Mouse (Mus musculus): Measurements from ENCODE around the gene Ltf.

Ltf gene

DNA sequence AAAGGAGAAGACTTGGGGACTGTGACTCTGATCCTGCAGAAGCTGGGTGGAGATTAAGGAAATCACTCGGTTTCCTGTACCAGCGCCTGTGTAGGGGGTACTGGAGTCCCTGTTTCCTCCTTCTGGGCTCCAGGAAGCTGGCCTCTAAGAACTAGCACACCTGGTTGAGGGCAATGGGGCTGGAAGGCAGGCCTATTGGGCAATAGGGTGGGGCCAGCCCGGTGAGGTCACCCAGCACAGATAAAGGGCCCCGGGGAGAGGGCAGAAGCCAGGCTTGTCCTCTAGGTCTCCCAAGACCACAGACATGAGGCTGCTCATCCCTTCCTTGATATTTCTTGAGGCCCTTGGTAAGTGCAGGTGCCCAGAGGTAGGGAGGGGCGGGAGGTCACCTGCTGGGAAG, at the start of gene Ltf:
Gene Ltf (plus strand): TSS at position 250 of the 400 bp plus-strand sequence.
- WGBS: 91% methylated on average over 5 of the region's 5 CpGs

DNA sequence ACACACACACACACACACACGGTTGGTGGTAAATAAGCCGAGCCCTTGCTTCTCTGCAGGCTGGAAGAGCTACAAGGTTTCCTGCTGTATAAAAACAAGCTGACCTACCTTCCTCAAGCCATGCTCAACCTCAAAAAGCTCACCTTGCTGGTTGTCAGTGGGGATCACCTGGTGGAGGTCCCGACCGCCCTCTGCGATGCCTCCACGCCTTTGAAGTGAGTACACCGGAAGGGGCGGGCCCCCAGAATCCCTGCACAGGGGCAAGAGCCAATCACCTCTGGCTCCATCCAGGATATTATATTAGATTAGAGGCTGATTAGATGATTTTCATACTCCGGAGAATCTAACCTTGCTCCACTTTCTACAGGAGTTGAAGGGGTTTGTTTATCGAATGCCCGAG, 39.7 kb upstream of the Ltf start:
- 95% methylated on average over 11 of the region's 11 CpGs for WGBS

DNA sequence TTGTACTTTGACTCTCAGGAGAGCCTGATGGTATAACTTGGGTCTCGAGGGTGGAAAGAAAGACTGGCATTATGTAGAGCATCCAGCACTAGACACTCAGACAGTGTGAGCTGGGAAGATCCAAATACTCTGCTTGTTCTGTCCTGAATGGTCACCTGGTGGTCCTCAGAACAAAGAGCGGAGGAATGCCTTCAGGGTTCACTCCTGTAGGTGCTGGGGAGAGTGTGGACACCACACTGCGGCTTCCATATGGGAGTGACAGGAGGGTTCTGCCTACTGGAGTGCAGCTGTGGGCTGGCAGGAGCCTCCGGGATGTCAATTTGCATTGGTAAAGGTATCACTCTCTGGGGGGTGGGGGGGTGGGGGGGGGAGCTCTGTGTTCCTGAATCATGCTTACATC, 36.7 kb upstream of the Ltf start:
- WGBS: 56% methylated on average over 4 of the region's 4 CpGs

DNA sequence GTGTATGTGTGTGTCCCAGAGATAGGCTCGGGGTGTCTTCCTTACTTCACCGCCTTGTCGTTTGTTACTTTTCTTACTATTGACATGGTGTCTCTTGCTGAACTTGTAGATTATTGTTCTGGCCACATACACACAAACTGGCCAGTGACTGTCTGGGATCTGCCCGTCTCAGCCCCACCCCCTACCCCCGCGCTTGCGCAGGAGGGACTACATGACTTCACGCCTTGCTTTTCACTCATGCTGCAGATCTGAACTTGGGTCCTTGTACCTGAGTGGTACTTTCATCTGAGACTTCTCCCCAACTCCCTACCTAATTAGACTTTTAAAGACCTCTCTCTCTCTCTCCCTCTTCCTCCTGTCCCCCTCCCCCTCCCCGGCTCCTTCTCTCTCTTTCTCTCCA, 35.0 kb upstream of the Ltf start:
- 95% methylated on average over 9 of the region's 9 CpGs for WGBS

DNA sequence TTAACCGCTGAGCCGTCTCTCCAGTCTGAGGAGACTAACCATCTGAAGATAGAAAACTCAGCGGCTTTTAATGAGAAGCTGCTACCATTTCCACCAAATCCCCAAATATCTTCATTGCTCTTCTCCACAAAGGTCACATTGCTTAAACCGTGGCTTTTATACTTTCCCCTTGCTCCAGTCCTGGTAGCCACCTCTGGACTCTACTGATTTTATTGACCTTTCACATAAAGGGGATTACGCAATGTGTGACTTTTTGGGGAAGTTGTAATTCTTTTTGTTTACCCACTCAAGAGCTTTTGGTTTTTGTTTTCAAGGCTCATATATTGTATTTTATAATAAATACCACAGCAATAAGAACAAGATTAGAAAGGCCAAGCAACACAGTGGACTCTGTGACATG, 33.5 kb upstream of the Ltf start:
- WGBS: 96% methylated on average over 5 of the region's 5 CpGs

DNA sequence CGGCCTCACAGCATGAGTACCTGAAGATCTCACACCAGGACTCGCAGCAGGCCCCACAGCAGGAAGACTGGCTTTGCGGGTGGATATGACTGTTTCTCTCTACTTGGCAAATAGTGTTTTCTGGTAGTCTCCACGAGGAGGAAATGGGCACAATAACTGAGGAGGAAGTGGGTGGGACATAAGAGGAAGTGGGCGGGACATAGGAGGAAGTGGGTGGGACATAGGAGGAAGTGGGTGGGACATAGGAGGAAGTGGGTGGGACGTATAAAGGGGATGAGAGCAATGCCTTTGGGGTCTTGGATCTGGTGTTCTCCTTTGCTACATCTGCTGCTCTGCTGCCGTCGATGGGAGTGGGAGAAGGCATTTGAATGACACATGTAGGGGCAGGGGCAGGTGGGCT, 33.1 kb upstream of the Ltf start:
- WGBS: 88% methylated on average over 8 of the region's 8 CpGs

DNA sequence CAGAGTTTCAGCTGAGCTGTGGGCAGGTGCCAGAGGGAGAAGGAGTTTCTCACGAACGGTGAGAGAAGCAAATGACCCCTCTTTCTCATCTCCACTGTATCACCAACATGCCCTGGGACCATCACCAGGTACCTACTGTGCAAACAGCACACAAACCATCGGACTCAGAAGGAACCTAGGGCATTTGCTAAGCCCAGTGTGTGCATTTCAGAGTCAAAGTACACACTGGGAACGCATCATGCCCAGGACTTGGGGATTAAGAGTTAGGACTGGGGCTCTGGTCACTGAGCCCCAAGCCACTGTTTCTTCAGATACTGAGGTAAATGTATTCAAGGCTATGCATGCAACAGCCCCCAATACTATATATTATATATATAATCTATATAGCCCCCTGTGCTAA, 31.7 kb upstream of the Ltf start:
- WGBS: 88% methylated on average over 4 of the region's 4 CpGs

DNA sequence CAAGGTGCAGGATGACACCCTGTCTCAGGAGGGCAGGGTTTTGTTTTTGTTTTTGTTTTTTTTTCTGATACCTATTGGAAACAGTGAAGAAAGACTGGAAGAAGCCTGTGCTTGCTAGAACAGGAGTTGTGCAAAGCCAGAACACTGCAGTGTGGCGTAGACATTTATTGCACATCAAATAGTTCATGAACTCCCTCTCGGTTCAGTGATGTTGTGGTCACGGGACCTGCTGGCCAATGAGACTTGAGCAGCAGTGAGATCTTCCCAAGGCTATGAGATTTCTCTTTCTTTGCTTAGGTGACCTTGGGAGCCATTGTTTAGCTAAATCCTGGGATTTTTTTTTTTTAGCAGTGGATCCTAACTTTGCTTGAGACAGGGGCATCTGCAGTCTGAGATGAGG, 31.0 kb upstream of the Ltf start:
- WGBS: 89% methylated on average over 3 of the region's 3 CpGs

DNA sequence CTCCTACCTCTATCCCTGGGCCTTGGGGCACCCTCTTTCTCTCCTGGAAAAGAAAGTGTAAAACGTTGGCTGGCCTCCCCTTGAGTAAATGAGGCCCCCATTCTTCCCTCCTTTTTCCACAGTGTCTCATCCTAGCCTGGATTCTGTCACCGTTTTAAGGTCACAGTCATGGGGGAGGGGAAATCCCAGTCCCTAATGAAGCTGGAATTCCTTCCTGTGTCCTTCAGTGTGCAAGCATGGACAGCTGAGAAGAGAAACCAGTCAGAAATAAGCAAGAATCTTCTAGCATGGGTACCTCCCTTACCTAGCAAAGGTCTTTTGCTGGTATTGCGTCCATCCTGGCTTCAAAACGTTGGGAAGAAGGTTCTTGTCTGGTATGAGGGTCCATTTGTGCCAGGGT, 29.9 kb upstream of the Ltf start:
- WGBS: 61% methylated on average over 4 of the region's 4 CpGs

DNA sequence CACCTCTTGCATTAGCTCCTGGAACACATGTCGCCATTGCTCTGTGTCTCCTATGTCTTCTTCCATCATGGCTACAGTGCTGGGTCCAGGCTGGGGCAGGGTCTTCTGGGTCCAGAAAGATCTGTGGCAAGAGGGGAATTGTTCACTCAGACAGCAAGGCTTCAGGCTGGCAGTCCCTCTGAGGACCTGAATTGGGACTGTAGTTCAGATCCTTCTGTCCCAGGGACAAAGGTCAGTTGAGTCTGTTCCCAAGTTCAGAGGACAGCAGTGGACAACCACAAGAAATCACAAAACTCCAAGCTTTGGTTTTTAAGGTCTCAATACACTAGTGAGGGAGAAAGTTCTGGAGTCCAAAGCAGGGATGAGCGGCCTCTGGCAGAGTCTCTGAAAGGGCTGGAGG, 29.5 kb upstream of the Ltf start:
- 95% methylated on average over 2 of the region's 2 CpGs for WGBS

DNA sequence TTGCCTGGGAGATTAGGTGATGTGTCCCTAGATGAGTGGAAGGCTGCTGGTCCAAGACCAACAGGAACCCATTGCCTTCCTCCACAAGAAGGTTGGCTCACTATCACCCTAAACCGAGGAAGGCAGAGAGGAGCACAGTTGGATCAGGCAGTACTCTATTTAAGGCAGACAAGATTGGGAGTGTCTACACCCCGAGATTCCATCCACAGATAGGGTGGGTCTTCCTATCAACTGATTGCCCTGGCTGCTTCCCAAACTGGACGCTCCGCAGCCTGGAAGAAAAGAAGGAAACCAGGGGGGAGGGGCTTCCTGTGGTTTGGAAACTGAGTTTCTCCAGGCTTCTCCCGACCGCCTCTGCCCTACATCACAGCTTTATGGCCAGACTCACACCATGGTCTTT, 28.9 kb upstream of the Ltf start, which contains the start of gene Rtp3:
Gene Rtp3 (minus strand): TSS at position 380 of the 400 bp plus-strand sequence.
- WGBS: 66% methylated on average over 6 of the region's 6 CpGs

DNA sequence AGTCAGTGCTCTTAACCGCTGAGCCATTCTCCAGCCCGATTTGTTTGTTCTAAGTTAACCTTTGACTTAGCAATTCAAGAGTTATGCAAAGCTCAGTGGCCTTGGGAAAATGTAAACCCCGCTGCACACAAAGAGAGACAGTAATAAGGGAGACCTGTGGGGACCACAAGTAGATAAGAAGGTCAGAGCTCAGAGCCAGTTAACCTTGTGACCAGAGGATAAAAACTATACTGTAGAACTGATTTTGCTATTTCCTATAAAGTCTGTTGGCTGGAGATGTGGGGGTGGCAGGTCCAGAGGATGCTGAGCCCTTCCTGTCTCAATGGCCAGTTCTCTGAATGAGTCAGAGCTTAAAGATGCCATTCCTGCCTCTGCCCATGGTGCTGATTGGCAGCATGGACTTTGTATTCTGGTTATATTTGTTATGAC, 25.8 kb upstream of the Ltf start:
- WGBS: 52% methylated on average over 3 of the region's 3 CpGs

DNA sequence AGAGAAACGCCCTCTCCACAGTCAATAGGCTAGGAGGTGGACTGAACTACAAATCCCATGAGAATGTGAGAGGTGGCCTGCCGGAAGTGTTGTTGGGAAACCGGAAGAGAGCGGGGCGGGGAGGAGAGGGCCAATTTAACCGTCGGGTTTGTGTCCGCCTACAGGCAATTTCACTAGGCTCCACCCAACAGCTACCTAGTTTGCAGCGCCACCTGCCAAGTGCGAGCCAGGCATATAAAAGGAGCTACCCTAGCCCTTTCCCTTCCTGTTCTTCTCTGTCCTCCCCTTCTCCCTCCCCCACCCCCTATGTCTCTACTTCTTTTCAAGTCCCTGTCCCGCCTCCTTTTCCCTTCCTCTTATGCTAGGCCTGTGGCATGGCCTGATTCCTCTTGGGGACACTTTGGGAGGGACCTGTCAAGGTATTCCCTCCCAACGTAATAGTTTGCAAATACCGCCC, 24.3 kb upstream of the Ltf start:
- 14% methylated on average over 13 of the region's 13 CpGs for WGBS

DNA sequence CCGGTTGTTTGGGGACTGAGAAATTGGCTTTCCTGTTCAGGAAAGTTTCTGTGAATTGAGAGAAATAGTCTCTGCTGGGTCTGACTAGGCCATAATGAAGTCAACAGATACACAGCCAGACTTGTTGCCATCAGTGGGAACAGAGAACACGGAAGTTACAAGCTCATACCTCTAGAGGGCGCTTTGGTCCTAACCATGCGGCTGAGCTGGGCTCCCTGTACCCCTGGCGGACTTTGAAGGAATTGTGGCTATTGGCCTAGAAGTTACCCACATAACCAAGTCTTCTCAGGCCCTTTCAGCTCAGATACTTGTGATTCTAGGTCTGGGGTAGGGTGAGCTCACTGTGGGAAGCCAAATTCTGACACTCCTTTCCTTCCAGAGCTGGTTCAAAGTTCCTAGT, 21.8 kb upstream of the Ltf start:
- WGBS: 11% methylated on average over 5 of the region's 5 CpGs

DNA sequence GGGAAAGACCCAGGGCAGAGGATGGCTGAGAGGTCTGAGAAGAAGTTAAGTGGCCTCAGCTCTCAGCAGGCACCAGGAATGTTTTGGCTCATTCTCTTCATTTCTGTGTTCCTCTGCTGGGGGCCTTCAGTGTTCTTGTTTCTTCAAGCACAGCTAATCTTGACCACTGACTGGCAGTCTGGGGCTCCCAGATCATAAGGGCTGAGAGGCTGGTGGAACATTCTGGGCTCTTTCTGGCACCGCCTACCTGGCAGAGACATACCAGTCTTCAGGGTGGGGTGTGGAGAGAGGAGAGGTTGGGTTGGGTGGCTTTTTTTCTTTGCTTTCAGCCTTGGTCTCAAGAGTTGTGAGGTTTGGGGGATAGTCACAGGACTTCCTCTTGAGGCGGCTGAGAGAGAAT, 20.0 kb upstream of the Ltf start:
- WGBS: 88% methylated on average over 2 of the region's 2 CpGs

DNA sequence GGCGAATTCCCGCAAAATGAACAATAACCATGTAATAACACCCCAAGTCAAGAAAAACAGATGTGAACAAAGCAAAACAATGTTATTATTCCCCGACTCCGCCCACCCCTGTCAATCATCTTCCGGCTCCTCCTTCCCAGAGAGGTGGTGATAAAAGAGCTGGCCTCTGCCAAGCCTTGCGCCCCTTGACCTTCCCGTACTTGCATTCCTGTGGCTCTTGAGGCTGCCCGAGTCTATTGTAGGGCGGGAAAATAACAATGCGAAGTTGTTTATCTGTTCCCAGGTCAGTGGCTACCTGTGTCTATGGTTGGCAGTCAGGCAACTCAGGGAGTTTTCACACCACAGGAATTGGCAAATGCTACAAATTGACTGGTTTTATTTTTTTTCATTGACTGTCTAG, 19.2 kb upstream of the Ltf start:
- 78% methylated on average over 10 of the region's 10 CpGs for whole genome bisulfite sequencing

DNA sequence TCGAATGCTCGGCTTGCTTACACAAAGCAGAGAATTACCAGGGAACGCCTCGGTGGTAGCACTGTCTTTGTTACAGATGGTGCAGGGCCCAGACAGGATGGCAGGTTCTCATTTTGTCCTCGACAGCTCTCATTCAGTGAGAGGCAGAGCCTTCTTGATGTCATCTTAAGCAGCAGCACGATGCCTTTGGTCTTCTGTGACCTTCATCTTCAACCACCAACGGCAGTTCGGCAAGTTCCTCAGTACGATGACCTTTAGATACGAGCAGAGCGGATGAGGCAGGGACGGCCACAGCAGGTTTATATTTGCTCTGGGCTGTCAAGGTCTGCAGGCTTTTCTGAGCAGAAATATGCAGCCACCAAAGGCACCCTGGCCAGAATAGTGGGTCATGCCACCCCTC, 17.4 kb upstream of the Ltf start:
- 94% methylated on average over 12 of the region's 12 CpGs for WGBS

DNA sequence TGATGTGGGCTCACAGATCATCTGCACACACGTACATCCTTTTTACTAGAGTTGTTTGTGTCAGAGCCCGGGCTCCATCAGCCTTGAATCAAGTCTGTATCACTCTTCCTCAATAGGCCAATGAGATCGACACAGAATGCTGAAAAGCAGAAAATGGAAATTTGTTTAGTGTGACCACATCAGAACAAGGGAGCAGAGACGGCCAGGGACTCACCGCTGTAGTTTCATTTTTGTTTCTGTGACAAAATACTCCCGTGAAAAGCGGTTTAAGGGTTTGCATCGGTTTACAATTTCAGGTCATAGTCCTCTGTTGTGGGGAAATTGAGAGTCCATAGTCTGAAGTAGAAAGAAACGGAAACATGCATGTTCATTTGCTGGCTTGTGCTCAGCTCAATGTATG, 15.8 kb upstream of the Ltf start:
- WGBS: 88% methylated on average over 9 of the region's 9 CpGs

DNA sequence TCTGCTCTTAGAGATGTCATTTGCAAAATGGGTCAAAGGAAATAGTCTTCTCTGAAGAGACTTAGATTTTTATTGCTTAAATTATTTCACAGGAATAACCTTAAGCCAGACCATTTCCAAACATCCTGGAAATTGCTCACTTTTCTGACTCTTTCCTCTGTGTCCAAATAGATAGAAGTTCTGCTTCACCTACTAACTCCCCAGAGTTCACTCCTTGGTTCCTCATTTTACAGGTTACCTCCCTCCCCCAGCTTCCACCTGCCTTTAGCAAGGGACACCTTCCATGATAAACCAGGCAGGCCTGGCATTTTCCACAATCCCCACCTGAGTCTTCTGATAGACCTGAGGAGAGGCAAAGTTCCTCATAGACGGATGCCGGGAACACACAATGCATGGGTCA, 12.5 kb upstream of the Ltf start:
- WGBS: 99% methylated on average over 2 of the region's 2 CpGs

DNA sequence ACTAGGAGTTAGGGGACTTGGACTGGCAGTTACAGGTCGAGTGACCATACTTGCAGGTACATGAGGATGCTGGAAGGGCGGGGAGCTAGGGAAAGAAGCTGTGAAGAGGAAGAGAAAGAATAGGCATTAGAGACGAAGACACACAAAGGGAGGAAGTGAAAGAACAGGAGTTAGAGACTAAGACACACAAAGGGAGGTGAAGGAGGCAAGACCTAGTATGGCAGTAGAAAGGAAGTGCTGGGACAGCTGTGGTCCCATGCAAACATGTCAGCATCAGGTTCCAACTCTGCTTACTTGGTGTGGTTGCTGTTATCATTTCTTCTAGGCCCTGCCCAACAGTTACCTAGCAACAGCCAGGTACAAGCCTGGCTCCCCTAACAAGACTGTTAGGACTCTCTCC, 9.3 kb upstream of the Ltf start:
- 70% methylated on average over 3 of the region's 3 CpGs for WGBS

DNA sequence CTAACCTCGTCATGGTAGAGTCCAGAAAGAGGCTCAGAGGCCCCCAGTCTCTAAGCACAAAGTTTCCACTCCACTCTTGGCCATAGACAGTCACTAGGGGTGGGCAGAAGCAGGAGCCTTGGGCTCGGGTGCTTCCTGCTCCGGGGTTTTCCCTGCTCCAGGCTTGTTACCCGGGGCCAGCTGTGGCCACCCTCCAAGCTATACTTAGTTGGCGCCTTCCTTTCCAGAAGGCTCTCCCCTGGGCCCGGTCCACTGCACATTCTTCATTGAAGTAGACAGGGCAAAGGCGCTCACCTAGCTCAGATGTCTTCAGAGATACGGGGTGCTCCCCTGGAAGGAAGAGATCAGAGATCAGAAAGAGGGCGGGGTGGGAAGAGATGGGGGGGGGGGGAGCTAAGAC, 7.5 kb upstream of the Ltf start:
- 80% methylated on average over 9 of the region's 9 CpGs for WGBS

DNA sequence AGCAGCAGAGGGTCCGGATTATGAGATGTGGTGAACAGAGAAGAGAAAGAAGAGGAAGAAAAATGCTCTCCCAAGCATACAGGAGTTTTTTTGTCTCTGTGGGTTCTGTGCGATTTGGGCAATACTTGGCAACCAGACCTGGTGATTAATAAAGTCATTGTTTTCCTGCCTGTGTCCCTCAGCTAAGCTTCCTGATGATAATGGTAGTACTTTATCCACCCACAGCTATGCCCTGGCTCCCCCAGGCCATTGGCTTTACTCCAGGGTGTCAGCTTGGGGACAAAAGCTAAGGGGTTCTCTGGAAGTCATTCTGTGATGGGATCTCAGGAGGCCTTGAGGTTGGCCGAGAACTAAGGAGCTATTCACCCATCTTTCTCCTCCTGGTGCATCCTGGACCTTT, 7.0 kb upstream of the Ltf start:
- 72% methylated on average over 3 of the region's 3 CpGs for WGBS

DNA sequence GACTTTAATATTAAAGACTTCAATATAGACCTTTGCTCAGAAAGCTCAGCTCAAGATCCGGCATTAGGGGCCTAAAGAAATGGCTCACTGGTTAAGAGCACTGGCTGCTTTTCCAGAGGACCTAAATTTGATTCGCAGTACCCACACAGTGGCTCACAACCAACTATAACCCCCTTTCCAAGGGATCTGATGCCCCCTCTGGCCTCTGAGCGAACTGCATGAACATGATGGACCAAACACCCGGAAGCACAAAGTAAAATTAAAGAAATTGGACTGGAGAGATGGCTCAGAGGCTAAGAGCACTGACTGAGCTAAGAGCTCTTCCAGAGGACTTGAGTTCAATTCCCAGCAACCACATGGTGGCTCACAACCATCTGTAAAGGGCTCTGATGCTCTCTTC, 3.4 kb upstream of the Ltf start:
- WGBS: 85% methylated on average over 4 of the region's 4 CpGs

DNA sequence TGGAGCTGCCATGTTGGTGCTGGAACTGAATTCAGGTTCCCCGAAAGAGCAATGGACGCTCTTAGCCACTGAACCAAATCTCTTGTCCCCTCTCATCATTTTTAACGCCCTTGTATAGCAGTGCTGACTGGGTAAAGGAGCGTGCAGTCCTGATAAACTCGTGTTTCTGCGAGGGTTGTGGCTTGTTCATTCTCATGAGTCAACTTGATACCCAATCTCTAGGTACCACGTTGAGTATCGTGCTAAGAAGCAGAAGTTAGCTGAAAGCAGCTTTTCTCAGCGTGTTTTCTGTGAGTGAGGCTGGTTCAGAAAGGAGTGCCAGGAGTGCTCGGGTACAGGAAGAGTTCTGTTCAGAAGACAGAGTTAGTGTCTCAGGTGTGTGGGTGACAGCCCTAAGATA, 7.7 kb downstream of the Ltf start:
- 78% methylated on average over 10 of the region's 10 CpGs for WGBS

DNA sequence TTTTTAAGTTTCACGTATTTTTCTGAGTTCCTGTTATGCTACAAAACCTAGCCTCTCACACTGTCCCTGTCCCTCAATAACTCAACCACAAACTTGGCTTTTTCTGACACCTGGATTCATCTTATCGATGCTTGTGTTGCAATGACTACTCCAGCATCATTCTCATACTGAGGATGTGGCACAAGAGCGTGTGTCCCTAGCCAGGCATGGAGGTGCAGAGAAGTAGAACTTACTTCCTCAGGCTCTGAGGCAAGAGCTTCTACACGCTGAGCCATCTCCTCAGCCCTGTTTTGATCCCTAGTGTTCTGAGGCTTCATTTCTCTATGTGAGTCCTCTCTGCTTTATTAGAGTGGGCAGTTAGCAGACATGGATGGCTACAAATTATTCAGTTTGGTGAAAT, 14.6 kb downstream of the Ltf start:
- WGBS: 95% methylated on average over 4 of the region's 4 CpGs
